Mouse (Mus musculus) forebrain, postnatal 0 days (tissue): ENCODE results near the gene Twist1. TPM values are rescaled to one million over a fixed set of nuclear protein-coding genes. Genes with fewer than 3 reads are reported as not detected.
A peak's percentile ranks its signal among the peaks of the same experiment; 100 is the strongest.

Experiments used
- ATAC-seq: fragments of 200-750 bp; cut with Nextera tagmentation; 2 replicates; pipeline ENCODE4 v1.8.0; 2017; ENCODE audit warnings: mild to moderate bottlenecking, moderate library complexity
- DNase-seq: peaks from one replicate; pipeline ENCODE4 v3.0.0-alpha.2; 2015
- H3K27ac ChIP-seq: fragments of 300-500 bp; sonication (generic); 2 replicates; pipeline ENCODE4 v1.5.1; 2014; ENCODE audit warnings: low read depth, mild to moderate bottlenecking, antibody characterized with exemption, low read length, moderate library complexity, mixed read lengths
- H3K27me3 ChIP-seq: fragments of 300-500 bp; sonication (generic); 2 replicates; pipeline ENCODE4 v1.6.1; 2014; ENCODE audit warnings: mild to moderate bottlenecking, low read length, mixed read lengths; ENCODE audit not compliant: insufficient read depth
- H3K36me3 ChIP-seq: fragments of 300-500 bp; sonication (generic); 2 replicates; pipeline ENCODE4 v1.6.1; 2014; ENCODE audit warnings: mild to moderate bottlenecking, moderate library complexity; ENCODE audit not compliant: insufficient read depth
- H3K4me1 ChIP-seq: fragments of 300-500 bp; sonication (generic); 2 replicates; pipeline ENCODE4 v1.6.1; 2014; ENCODE audit warnings: antibody characterized with exemption; ENCODE audit not compliant: insufficient read depth
- H3K4me2 ChIP-seq: fragments of 300-500 bp; sonication (generic); 2 replicates; pipeline ENCODE4 v1.6.1; 2014; ENCODE audit warnings: low read depth, mild to moderate bottlenecking, moderate library complexity
- H3K4me3 ChIP-seq: fragments of 300-500 bp; sonication (generic); 2 replicates; pipeline ENCODE4 v1.5.1; 2014; ENCODE audit warnings: low read depth, low read length, mixed read lengths
- H3K9ac ChIP-seq: fragments of 300-500 bp; sonication (generic); 2 replicates; pipeline ENCODE4 v1.6.1; 2014; ENCODE audit warnings: mild to moderate bottlenecking
- H3K9me3 ChIP-seq: fragments of 300-500 bp; sonication (generic); 2 replicates; pipeline ENCODE4 v1.6.1; 2016; ENCODE audit warnings: low read length
- CTCF ChIP-seq: sonication (generic); IDR thresholded peaks from 2 replicates; pipeline ENCODE4 v1.5.1; 2016; ENCODE audit warnings: antibody characterized with exemption, control low read depth, low read depth
- WGBS: fragments of 180-500 bp; shearing (Covaris S2); extraction: QIAGEN DNeasy Blood & Tissue Kit; methylation state at CpG from one replicate; pipeline ENCODE4 v1.1.7; 2014; 5-methylcytosine and 5-hydroxymethylcytosine counted together
- polyA plus RNA-seq: library from polyadenylated mRNA; unstranded; fragments of >200 nt; fragmentation: Nextera tagmentation; extraction: Ambion mirVana; gene quantifications from 2 replicates; pipeline ENCODE4 v1.2.1, GENCODE M21; 2015
- total RNA-seq: library from RNA; depleted of rRNA; stranded (reverse); fragments of >200 nt; gene quantifications from 2 replicates; pipeline ENCODE4 v1.2.3, GENCODE M21; 2014

Gene Twist1
- total and polyA plus RNA-seq, 2 experiments from 2014 or later = 0.73 to 4.1 TPM

GRCm38 (mm10) chr12:33962118-33962772 is 4.8 kb downstream of the Twist1 start:
- ATAC-seq = no peak
- H3K27me3 ChIP-seq = peaks cover 78% of the 10 kb centered on the region
- H3K27ac ChIP-seq = no peak overlapping the region
- no peak overlapping the region for H3K9ac ChIP-seq
- H3K4me3 ChIP-seq = no peak overlapping the region
- no peaks in the 10 kb centered on the region for H3K36me3 ChIP-seq
- H3K4me2 ChIP-seq = no peak overlapping the region
- TF ChIP-seq CTCF = no peak
- DNase-seq = peak; percentile 34
- H3K4me1 ChIP-seq = no peaks in the 10 kb centered on the region; the same call in 1 of the 2 replicates
- WGBS = 3% methylated on average over 17 of the region's 17 CpGs
- H3K9me3 ChIP-seq = no peaks in the 10 kb centered on the region

DNA sequence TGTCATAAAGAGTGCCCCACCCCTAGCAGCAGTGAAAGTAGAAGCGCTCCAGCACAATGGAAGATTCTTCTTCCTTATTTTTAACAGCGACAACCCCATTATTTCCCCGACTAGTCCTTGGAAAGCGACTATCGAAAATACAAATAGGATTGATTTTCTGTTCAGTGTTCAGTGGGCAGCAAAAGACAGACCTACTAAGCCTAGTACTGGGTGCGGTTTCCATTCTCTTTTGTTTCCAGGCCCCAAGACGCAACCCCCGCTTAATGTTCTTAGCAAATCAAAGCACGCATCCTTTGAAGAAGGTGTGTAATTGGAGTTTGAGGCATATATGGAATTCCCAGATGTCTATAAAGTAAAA is 5.3 kb downstream of the Twist1 start:
- Histone ChIP-seq H3K27ac (no peak overlapping the region), H3K9me3 (no peaks in the 10 kb centered on the region), H3K36me3 (no peaks in the 10 kb centered on the region), H3K4me2 (no peak overlapping the region), H3K4me1 (no peaks in the 10 kb centered on the region; the same call in 1 of the 2 replicates), H3K9ac (no peak overlapping the region), H3K4me3 (no peak overlapping the region), H3K27me3 (peaks cover 78% of the 10 kb centered on the region)
- no peak for ATAC-seq
- no peak for DNase-seq
- WGBS = 5% methylated on average over 9 of the region's 9 CpGs
- no peak for TF ChIP-seq CTCF

DNA sequence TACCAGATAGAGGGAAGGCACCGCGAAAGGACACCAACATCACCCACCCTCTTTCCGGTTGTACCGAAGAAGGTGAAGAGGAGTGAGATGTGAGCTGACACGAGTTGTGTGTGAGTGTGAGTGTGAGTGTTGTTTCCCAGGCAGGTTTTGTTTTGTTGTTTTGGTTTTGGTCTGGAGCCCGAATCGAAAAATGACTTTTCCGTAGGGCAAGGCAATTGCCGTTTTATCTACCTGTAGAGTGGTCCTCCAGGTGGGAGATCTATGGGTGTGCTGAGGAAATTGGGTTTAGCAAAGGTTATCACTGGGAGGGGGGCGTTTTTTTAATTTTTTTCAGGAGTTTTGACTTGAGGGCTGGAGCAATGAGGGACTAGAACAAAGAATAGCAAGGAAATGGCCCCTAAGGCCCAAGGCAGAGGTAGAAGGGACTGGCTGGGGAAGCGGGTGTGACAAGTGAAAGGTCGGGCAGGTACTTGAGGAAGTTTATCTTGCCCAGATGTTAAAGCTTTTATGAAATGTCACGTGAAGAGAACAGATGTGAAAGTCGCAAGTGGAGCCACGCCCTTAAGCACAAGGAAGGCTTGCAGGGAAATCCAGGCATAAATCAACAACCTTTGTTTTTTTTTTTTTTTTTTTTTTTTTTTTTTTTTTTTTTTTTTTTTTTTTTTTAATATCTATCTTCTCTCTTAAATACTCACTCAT is 6.3 kb downstream of the Twist1 start:
- WGBS = 5% methylated on average over 15 of the region's 15 CpGs
- H3K9ac ChIP-seq = no peak overlapping the region

DNA sequence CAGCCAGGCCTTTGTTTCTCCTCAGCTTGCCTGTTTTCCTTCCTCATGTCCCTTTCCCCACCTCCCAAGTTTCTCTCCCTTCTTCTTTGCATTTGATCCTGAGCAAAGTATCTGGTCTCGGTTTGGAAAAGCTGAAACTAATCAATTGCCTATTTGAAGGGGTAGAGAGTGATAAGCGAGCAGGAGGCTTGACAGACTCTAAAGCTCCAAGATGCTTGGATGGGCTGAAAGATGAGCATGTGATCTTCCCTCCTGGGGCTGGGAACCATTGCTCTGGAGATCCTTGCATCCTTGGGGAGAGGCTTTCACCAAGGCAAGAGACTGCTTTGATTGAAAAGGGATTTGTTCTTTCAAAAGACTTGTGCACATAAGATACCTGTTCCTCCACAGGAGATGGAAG is 7.0 kb downstream of the Twist1 start:
- no peak overlapping the region for H3K9ac ChIP-seq
- ATAC-seq (no peak), DNase-seq (peak; percentile 33)
- no peak for TF ChIP-seq CTCF
- peaks cover 82% of the 10 kb centered on the region for H3K27me3 ChIP-seq
- H3K4me3 ChIP-seq = no peak overlapping the region
- no peaks in the 10 kb centered on the region for H3K36me3 ChIP-seq
- no peak overlapping the region for H3K4me2 ChIP-seq
- H3K4me1 ChIP-seq = no peaks in the 10 kb centered on the region; the same call in 1 of the 2 replicates
- 13% methylated on average over 2 of the region's 2 CpGs for WGBS
- H3K9me3 ChIP-seq = no peaks in the 10 kb centered on the region
- H3K27ac ChIP-seq = no peak overlapping the region

More for the DNA sequence above, 6.3 kb downstream of the Twist1 start:
- Histone ChIP-seq H3K27me3 (peaks cover 81% of the 10 kb centered on the region), H3K9me3 (no peaks in the 10 kb centered on the region), H3K4me3 (no peak overlapping the region), H3K36me3 (no peaks in the 10 kb centered on the region), H3K27ac (no peak overlapping the region), H3K4me2 (no peak overlapping the region), H3K4me1 (no peaks in the 10 kb centered on the region; the same call in 1 of the 2 replicates)
- no peak for TF ChIP-seq CTCF
- ATAC-seq (no peak), DNase-seq (peak; percentile 51)

DNA sequence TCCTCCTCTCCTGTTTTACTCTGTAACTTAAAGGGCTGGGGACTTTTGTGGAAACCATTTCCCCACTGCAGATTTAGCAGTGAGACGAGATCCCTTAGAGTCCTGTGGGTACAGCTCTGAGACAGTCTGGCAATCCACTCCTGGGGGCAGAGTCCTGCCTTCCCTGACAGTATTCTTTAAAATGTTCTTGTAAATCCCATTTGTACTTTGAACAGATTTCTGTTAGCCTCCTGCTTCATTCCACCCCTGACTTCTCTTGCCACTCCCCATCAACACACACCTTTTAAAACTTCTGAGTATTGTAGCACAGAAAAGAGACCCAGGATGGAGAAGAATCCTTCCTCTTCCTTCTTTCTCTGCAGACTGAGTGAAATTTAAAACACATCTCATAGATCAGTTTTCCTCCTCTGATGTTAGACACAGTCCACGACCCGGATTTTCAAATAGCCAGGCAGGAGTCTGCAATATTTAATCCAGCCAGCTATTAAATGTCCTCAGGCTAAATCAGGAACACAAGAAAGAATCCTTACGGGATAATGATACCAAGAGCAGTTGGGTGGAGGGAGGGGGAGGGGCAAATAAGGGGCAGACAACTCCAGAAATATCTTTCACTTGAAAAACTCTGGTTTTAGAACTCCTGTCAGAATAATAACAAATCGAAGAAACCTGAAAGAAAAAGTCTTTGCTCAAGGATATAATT is 8.3 kb downstream of the Twist1 start:
- H3K27me3 ChIP-seq = peaks cover 88% of the 10 kb centered on the region

DNA sequence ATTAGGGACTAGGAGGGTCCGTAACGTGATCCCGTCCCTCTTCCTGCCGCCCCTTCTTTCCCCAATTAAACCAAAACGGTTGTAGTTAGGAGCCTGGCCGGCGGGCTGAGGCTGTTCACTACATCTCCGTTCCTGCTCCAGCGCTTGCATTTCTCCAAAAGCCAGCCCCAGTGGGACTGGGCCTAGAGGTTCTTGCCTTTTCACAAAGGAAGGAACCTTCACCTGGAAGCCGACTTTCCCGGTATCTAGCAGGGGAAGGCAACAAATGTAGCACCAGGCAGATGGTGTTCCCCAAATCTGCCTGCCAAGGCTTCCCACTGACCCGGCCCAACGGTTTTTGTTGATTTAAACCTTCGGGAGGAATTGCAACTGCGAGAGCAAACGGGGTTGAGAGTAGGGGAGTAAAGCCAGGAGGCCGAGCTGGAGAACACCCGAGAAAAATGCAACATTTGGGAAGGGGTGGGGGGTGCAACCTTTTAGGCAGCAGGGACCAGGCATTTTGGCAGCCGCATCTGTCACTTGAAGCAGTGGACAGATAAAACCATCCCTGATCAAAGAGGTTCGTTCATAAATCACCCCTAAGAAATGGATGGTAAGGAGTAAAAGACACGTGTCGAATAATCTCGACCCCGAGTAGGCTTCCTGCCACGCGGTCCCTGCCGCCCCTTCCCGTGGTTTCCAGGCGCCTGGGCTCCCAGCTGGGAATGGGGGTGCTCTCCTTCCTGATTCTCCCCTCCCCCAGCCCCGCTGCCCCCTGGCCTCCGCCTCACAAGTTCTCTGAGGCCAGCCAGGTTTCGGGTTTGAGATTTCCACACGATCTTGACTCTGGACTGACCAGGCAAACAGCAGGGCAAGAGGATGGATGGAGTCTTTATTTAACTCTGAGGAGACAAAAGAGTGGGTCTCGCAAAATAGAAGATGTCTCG is 9.3 kb downstream of the Twist1 start:
- Histone ChIP-seq H3K4me1 (no peaks in the 10 kb centered on the region; the same call in 1 of the 2 replicates), H3K27ac (no peak overlapping the region), H3K4me3 (peak overlapping the region; percentile 0; the same call in 1 of the 2 replicates), H3K9me3 (no peaks in the 10 kb centered on the region), H3K4me2 (peak overlapping the region; percentile 19), H3K27me3 (peaks cover 88% of the 10 kb centered on the region), H3K36me3 (no peaks in the 10 kb centered on the region), H3K9ac (no peak overlapping the region)
- DNase-seq (peak; percentile 71), ATAC-seq (no peak)
- TF ChIP-seq CTCF = no peak
- 2% methylated on average over 35 of the region's 35 CpGs for WGBS

More for the DNA sequence above, 8.3 kb downstream of the Twist1 start:
- Histone ChIP-seq H3K4me1 (no peaks in the 10 kb centered on the region; the same call in 1 of the 2 replicates), H3K9me3 (no peaks in the 10 kb centered on the region), H3K36me3 (no peaks in the 10 kb centered on the region), H3K27ac (no peak overlapping the region), H3K4me3 (no peak overlapping the region), H3K9ac (no peak overlapping the region), H3K4me2 (no peak overlapping the region)
- DNase-seq = peak; percentile 64
- TF ChIP-seq CTCF = no peak
- WGBS = 5% methylated on average over 5 of the region's 5 CpGs
- ATAC-seq = no peak
